Mouse (Mus musculus): ENCODE results near the gene Bmp2k.
A peak's percentile ranks its signal among the peaks of the same experiment; 100 is the strongest.

The Bmp2k gene

DNA sequence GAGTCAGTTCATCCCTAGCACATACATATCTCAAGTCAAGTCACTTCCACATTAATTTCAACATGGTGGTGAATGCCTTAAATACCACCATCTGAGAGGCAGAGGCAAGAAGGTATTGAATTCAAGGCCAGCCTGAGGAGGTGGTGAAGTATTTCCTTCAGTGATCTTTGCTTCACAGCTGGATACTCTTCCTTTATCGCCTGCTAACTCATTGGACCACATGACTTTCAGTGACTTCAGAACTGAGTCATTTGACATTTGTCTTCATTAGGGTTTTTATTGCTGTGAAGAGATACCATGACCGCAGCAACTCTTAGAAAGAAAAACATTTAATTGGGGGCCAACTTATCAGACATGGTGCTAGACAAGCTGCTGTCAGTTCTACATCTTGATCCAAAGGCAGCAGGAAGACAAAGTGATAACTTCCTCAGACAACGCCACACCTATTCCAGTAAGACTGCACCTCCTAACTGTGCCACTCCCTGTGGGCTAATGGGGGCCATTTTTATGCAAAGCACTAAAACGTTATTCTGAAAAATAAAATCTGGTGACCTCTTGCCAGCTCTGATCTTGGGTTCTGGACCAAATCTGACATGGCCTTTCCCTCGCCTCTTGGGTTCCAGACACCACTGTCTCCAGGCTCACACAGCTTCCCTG, 24.9 kb upstream of the Bmp2k start:
- DNase-seq (ENCODE audit: low spot score in 2 of 2) = no peak

DNA sequence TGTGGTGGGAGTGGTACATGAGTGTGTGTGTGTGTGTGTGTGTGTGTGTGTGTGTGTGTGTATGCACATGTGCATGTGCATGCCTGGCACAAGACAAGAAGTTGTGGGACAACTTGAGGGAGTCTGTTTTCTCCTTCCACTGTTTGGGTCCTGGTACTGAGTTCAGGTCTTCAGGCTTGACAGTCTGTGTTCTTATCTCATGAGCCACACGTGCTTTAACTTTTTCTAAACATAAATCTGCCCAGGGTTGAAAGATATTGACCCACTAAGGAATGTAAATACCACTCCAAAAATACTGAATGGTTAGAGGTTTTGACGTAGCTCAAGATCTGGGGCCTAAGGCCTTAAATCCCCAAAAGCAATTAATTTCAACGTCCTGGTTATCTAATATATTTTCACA, 23.8 kb upstream of the Bmp2k start:
- no peak for DNase-seq (ENCODE audit: low spot score in 2 of 2)

DNA sequence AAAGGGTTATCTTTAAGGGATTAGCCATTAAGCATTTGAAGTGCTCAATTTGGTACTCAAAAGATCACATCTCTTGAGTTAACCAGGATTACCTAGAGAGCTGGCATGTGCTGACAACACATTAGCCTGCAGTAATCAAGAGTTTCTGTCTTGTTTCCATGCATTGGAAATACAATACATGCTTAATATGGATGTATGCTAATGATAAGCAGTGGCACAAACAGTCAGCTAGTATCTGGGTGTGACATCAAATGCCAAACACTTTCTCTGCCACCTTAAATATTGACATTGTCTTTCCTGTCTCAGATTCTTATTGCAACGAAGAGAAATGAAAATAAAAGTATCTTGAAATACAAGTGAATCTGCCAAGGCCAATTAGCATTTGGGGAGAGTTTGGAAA, 22.8 kb upstream of the Bmp2k start:
- DNase-seq (ENCODE audit: low spot score in 2 of 2) = no peak

DNA sequence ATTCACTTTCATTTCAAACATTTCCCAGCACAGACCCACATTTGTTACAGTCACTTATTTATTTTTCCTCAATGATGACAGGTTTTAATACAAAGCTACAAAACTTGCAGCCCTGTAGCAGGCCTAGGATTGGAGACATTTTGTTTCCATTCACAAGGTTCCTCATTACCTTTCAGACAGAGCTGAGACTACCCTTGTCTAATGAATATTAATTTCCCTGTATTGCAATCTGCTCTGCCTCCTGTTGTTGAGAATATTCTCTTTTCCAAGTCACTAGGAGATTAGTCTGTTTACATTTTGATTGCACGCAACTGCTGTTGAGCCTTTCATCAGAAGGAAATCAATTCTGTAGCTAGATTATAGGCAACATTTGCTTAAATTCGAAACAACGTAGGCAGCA, 22.4 kb upstream of the Bmp2k start:
- DNase-seq (ENCODE audit: low spot score in 2 of 2) = no peak

DNA sequence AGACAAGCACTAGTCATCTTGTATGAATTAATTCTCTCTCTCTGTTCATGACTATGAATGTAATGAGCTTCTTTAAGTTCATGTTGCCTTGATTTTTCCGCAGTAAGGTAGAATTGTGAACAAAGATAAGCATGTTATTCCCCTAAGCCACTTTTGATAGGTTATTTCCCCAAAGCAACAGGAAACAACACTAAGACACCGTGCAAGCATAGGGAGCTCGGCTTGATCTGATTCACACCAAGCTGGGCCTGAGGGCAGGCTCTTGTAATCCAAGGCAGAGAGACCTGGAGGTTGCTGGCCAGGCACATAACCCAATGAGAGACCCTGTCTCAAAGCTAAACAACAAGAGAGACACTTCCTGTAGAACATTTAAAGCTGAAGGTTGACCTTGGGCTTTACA, 21.3 kb upstream of the Bmp2k start:
- no peak for DNase-seq (ENCODE audit: low spot score in 2 of 2)

DNA sequence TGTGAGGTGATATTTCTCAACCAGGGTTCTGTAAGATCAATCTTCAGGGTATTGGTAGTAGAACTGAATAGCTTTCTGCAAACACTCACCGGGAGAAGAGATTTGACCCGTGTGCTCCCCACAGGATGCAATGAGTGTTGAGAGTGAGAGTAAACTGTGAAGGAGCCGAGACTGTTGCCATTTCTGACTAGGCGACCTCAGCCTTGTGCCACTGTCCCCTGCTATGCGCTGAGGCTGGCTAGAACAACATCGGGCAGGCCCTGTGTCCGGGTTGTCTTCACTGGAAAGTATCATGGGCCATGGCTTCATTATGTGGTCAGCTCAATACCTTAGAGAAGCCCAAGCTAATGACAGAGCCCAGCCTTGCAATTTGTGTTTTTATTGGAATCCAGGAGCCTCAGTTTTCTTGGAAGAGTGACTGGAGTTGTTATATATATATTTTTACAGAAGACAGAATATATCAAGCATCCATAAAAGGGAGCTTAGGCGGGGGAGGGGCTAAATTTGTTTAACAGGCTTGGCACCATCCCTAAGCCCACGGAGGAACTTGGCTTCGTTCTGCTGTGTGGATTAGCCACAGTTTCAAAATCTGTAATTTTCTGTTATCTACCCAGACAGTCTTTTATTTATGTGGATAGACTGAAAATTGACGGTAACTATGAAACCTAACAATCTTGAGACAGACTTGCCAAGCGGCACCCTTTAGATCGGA, 18.0 kb upstream of the Bmp2k start:
- DNase-seq (ENCODE audit: low spot score in 2 of 2) = no peak

DNA sequence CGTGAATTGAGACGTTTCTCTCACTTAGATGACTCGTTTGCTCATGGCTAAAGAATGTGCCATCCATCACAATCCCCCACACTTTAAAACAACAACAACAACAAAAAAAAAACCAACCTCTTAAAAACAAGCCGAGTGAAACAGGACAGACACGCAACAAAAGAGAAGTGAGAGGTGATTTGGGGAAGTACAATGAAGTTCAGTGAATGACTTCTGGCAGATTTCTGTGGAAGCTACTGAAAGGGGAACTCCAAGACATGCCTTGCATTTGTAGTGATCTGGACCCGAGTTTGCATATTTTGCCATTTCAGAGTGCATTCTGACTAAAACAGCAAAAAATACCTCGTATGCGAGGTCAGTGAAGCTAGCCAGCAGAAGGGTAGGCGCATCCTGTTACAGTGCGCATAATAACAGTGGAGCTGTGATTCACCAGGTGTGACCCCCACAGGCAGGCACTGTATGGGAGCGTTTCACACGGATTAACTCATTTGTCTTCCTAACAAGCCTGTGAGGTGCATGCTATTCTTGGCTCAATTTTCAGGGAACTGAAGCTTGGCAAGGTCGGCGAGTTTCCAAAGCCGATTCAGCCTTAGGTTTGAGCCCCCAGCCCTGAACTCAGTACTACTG, 17.4 kb upstream of the Bmp2k start:
- DNase-seq (ENCODE audit: low spot score in 2 of 2) = no peak

DNA sequence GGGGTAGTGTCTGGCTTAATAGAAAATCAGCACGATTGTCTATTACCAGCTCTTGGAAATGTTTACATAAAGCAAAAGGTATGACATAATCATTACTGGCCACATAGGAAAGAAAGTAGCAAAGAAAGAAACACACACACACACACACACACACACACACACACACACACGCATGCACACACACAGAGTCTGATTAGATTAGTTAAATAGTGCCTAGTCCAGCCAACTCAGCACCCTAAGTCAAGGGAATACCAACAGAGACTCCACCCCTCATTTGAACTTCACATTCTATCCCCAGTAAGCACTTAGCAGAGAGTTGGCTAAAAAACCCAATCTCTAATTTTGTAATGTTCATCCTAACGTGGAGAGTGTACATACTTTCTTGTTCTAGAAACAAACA, 15.5 kb upstream of the Bmp2k start:
- DNase-seq (ENCODE audit: low spot score in 2 of 2) = no peak

DNA sequence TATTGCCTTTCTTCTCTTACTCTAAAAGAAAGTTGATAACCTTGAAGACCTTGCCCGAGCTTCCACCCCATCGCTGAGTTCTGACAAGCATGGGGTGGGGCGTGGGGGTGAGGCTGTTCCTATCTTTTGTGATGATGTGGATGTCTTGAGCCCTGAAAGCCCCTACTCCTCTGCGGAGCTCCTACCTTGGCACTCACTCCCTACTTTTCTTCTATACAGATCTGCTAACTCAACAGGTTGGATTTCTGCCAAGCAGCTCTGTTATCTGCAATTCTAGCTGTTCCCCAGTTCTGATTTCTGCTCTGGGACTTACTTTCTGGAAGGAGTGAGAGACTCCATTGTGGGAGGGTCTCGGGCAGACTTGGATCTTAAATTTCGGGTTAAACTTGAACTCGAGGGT, 14.3 kb upstream of the Bmp2k start:
- no peak for DNase-seq (ENCODE audit: low spot score in 2 of 2)

DNA sequence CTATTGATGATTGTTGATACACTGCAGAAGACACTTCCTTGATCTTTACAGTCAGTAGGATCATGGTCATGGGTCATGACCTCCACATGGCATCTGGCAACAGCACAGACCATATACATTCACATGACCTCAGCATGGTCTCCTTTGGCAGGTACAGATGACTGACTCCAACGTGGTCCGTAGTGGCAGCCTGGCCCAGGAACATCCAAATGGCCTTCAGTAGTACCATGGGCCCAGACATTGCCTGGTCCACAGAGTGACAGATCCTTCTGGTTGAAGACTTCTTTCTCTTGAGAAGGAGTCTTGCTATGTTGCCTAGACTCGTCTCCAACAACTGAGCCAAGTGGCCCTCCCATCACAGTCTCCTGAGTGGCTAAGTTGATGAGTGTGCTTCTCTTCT, 10.6 kb upstream of the Bmp2k start:
- no peak for DNase-seq (ENCODE audit: low spot score in 2 of 2)

DNA sequence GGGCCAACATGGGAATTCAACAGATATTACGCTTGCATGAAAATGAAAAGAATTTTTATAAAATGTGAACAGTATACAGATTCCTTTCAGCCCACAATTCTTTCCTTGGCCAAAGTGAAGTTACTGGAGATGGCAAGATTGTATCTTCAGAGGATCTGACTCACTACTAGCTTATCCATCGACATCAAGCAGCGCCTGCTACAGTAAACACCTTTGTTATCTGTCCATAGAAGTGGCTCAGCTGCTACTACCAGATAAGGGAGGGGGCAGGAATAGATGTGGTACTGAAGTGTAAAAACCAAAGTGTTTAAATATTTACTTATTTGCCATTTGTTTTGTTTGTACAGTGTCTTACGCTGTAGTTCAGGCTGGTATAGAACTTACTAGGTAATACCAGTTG, 8.6 kb upstream of the Bmp2k start:
- no peak for DNase-seq (ENCODE audit: low spot score in 2 of 2)

DNA sequence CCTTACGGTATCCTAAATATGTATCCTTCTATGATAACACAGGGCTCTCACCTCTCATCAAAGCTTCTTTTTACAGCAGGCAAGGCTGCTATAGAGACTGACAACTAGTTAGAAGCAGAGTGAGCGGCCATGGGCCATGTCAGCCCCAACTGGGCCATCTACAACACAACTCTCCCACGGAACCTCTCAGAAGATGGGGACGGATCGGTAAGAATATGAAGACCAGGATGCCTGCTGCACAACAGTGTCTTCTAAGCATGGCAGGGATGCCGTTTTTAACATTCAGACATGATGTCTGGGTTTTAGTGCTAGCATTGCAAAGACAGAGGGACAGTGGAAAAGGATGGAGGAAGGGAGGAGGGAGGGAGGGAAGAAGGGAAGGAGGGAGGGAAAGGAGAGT, 6.3 kb upstream of the Bmp2k start:
- DNase-seq (ENCODE audit: low spot score in 2 of 2) = no peak

DNA sequence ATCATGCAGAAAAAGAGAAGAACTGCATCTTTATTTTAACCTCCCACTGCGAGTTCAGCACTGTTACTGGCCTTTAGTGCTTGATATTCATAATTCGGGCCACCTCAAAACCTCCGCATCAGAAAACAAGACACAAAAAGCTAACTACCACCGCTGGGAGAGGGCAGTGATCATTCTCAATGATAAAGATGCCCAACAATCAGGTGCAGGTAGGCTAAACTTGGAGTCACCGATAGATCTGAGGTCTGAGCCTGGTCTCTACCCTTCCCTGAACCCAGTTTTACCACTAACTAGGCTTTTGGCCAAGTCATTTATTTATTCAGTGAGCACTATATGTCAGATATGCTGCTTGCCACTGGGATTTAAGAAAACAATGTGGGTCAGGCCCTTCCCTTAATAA, 4.8 kb upstream of the Bmp2k start:
- no peak for DNase-seq (ENCODE audit: low spot score in 2 of 2)

DNA sequence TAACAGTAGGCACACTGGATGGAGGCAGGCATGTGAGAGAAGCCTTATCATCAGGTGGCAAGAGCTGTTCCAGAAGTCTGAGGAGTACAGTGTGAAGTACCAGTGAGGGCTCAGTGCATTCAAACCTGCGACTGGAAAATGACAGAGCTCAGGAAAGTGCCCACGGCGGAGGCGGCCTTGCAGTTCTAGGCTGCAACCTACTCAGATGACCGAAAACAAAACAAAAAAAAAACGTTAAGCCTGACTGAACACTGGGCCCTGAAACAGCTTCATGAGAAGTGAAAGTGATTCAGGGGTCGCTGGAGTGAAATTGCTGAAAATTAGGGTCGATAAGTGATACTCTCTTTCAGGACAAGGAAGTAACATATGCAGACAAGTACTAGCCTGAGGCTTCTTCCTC, 4.4 kb upstream of the Bmp2k start:
- DNase-seq (ENCODE audit: low spot score in 2 of 2) = no peak

DNA sequence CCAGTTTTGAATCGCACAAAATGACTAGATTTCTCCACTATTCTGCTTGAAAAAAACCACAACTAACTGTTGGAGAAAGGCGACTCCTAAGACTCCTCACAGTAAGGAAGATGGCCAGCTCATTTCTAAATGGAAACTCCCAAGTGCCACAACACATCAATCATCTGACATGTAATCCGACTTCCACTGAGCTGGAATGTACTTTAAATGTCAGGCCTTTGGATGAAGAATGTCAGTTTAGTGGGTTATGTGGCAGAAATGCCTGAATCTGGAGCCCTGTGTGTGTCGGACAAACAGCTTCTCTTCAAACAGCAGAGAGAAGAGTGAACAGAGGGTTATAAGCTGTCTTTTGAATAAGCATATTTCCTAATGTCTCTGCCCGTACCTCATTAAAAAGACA, 1.7 kb upstream of the Bmp2k start:
- no peak for DNase-seq (ENCODE audit: low spot score in 2 of 2)

DNA sequence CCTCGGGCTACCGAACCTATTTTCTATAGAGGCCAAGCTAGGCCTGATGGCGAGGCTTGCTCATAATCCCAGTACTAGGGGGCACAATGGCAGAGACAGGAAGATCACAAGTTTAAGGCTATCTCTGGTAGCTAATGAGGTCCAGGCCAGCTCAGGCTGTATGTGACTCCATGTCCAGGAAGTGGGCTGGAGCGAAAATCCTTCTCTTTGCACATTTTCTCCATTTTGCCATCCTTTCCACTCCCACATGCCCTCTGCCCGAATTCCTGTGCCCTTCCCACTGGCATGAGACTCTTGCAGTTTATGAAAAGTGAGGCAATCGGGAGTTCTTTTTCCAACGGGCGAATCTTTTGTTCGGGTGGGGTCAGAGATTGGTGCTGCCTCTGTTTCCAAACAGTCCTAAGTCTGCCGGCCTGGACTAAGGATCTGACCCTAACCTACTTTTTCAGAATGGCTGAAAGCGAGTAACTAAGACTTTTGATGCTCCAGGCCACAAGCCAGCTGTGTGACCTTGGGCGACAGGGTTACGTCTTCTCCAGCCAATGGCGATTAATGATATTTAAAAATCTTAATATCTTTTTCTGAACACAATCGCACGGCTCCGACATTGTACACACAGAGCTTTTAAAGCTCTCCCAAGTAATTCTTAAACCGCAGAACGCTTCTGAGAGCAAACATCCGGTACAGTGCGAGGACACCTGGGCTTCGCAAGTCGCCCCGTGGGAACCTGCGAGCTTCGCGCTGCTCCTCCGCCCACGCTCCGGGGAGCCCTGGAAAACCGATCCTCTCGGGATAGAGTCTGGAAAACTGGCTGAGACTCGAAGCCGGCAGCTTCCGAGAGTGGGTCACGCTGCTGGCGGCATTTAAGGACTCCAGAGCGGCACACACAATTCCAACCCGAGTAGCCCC, 834 bp upstream of the Bmp2k start:
- DNase-seq (ENCODE audit: low spot score in 2 of 2) = no peak

DNA sequence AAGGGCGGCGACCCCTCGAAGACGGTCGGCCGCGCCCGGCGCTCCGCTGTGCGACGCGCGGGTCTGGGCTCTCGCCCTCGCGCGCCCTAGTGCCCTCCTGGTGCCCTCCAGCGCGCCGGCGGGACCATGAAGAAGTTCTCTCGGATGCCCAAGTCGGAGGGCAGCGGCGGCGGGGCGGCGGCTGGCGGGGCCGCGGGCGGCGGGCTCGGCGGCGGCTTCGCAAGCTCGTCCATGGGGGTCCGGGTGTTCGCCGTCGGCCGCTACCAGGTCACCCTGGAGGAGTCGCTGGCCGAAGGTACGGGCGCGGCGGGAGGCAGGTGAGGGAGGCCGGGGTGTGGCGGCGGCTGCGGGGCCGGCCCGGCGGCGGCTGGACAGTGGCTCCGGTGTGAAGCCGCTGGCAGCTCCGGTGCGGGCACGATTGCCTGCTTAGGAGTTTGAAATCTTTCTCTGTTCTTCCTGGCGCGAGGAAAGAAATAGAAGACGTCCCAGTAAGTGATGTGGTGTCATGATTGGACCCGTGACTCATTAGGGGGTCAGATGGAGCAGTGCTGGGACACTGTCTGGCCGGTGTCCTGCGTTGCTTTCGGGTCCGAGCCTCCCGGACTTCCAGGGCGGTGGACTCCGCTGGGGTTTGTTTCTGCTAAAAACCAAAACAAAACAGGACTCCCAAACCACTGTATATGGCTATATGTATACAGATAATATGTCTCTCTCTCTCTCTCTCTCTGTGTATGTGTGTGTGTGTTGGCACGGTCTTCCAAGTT, 495 bp downstream of the Bmp2k start:
- peak in 1 of 2 experiments; percentile 39 for DNase-seq (ENCODE audit: low spot score in 2 of 2)

DNA sequence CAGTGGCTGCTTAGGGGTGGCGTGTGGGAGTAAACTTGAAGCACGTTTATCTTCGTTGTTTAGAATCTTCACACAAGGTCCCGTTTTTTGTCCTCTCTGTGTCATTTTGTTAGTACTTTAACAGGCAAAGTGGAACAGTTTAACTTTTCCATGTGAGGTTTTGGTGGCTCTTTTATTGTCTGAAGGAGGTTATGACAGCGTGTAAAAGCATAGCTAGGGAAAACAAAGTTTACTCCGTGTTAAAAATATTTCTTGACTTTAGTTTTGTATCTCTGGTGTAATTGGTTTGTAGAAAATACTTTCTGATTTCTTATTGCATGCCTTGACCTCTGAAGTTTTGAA, 1.0 kb downstream of the Bmp2k start:
- no peak for DNase-seq (ENCODE audit: low spot score in 2 of 2)

DNA sequence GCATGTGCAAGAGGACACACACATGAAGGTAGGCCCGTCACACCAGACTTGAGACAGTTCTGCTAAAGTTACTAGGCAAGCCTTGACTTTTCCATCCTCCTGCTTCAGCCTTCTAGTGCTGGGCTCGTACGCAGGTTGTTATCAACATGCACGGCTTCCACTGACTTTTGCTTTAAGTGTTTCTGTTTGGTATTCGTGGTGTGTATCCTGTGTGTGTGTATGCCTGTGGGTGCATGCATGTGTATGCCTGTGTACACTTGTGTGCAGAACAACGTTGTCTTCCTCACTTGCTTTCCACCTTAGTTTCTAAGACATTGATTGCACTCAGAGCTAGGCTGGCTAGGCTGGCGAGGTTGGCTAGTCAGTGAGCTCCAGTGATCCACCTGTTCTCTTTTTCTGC, 2.1 kb downstream of the Bmp2k start:
- DNase-seq (ENCODE audit: low spot score in 2 of 2) = no peak

DNA sequence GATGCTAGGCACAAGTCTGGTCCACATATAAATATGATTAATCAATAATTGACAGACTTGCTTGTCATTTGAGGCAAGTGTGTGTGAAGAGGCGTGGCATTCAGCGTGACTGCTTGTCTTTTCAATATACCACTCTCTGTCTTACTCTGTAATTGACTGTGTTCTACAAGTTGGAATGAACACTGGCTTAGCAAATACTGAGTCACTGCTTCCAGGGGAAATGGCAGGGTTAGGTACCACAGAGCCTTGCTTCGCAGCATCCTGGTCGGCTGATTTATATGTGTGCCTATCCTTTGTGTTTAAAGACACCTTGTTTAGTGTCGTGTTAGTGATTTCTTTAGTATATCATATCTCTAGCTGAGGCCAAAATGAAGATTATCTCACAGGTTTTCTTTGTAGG, 3.0 kb downstream of the Bmp2k start:
- no peak for DNase-seq (ENCODE audit: low spot score in 2 of 2)

DNA sequence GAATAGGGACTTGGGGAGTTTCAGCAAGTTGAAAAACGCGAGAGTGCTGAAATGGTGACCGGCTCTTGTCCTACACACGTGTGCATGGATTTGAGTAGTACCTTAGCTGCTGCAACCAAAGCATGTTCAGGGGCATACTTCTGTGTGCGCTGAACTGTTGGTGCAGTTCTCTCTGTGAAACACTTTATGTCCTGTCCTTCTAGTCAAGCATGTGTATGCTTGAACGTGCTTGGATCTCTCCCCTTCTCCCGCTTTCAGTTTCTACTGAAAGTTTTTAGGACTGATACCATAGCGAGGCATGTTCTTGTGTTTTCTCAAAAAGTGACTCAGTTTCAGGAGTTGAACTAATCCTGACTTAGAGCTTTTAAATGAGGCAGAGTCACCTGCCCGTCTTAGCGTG, 3.7 kb downstream of the Bmp2k start:
- no peak for DNase-seq (ENCODE audit: low spot score in 2 of 2)

DNA sequence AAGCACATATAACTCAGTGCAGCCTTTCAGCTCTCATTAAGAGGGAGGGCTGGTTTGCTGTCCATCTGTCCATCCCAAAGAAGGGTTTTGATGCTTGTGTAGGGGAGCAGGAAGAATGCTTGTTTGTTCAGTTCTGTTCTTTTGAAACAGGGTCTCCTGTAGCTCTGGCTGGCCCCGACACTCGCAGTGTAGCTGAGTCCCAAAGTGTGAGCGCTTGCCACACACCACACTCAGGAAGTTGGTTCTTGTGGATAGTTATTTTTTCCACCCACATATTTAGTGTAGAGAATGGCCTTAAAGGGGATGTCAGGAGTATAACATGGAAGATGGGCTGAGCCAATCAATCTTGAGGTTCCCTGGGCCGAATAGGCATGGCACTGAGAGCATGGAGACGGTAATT, 4.1 kb downstream of the Bmp2k start:
- no peak for DNase-seq (ENCODE audit: low spot score in 2 of 2)

Data from spleen, postnatal 14 days (tissue).